Mouse (Mus musculus) testis, adult 2 months (tissue): Measurements from ENCODE around the gene Wsb1. TPM values are rescaled to one million over a fixed set of nuclear protein-coding genes. Genes with fewer than 3 reads are reported as not detected.
A peak's percentile ranks its signal among the peaks of the same experiment; 100 is the strongest.

Experiments used
- H3K27ac ChIP-seq: fragments of 200-500 bp; 2 replicates; pipeline ENCODE4 v1.5.1; 2012; ENCODE audit warnings: low read depth, low read length; ENCODE audit not compliant: control insufficient read depth, insufficient read depth
- H3K27me3 ChIP-seq: fragments of 200-500 bp; 2 replicates; pipeline ENCODE4 v1.6.1; 2012; ENCODE audit warnings: mild to moderate bottlenecking, low read length, moderate library complexity; ENCODE audit not compliant: control insufficient read depth, insufficient read depth
- H3K36me3 ChIP-seq: fragments of 200-500 bp; 2 replicates; pipeline ENCODE4 v1.6.1; 2012; ENCODE audit warnings: mild to moderate bottlenecking, low read length; ENCODE audit not compliant: control insufficient read depth, insufficient read depth
- H3K4me1 ChIP-seq: fragments of 200-500 bp; 2 replicates; pipeline ENCODE4 v1.6.1; 2012; ENCODE audit warnings: low read length; ENCODE audit not compliant: control insufficient read depth, insufficient read depth
- H3K4me3 ChIP-seq: fragments of 200-500 bp; 2 replicates; pipeline ENCODE4 v1.5.1; 2012; ENCODE audit warnings: low read depth, mild to moderate bottlenecking, low read length, moderate library complexity, mixed read lengths; ENCODE audit not compliant: control insufficient read depth
- CTCF ChIP-seq: fragments of 200-500 bp; IDR thresholded peaks from 2 replicates; pipeline ENCODE4 v1.5.1; 2012; ENCODE audit warnings: low read depth, mild to moderate bottlenecking, inconsistent platforms, low read length, moderate library complexity; ENCODE audit not compliant: control insufficient read depth, insufficient read depth, insufficient replicate concordance
- POLR2A ChIP-seq: fragments of 200-500 bp; IDR thresholded peaks from 2 replicates; pipeline ENCODE4 v1.6.1; 2012; ENCODE audit warnings: low read depth, mild to moderate bottlenecking, inconsistent platforms, low read length, moderate library complexity; ENCODE audit not compliant: control insufficient read depth
- polyA plus RNA-seq: library from polyadenylated mRNA; depleted of rRNA; stranded (reverse); fragments of >200 nt; gene quantifications from 2 replicates; pipeline ENCODE4 v1.2.3, GENCODE M21; 2012

Gene Wsb1
- polyA plus RNA-seq, 1 experiment = 14.2 TPM

DNA sequence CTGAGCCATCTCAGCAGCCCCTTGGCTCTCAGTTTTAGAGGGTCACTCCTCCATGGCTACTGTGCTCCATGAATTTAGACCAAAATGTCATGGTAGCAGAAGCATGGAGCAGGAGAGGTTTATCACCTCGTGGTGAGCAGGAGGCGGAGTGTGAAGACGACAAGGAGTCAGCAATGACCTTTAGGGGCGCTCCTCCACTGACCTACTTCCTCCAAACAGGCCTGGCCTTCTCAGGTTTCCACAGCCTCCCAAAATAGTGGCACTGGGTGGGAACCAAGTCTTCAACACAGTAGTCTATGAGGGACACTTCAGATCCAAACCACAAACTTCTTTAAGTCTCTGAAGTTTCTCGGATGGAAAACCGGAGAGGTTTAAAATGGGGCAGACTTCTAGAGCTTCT, 4.3 kb upstream of the Wsb1 start:
- Histone ChIP-seq H3K4me1 (no peaks in the 10 kb centered on the region; the same call in 1 of the 2 replicates), H3K4me3 (no peak overlapping the region), H3K27ac (no peak overlapping the region), H3K36me3 (no peaks in the 10 kb centered on the region), H3K27me3 (no peaks in the 10 kb centered on the region)
- TF ChIP-seq CTCF (no peak), POLR2A (no peak)

- H3K27ac ChIP-seq = peak overlapping the region; percentile 89
- peaks cover 3% of the 10 kb centered on the region for H3K4me1 ChIP-seq
- no peak for TF ChIP-seq POLR2A
- no peak for TF ChIP-seq CTCF
- H3K4me3 ChIP-seq = peak overlapping the region; percentile 98
- H3K27me3 ChIP-seq = no peaks in the 10 kb centered on the region
- H3K36me3 ChIP-seq = no peaks in the 10 kb centered on the region; the same call in 1 of the 2 replicates
These were observed 705 bp downstream of the Wsb1 start for GRCm38 (mm10) chr11:79253542-79254390.

GRCm38 (mm10) chr11:79252881-79253541, 1.5 kb downstream of the Wsb1 start:
- H3K4me1 ChIP-seq = peaks cover 3% of the 10 kb centered on the region
- peak overlapping the region; percentile 98 for H3K4me3 ChIP-seq
- TF ChIP-seq CTCF (no peak), POLR2A (no peak)
- no peaks in the 10 kb centered on the region; the same call in 1 of the 2 replicates for H3K36me3 ChIP-seq
- peak overlapping the region; percentile 23; the same call in 1 of the 2 replicates for H3K27ac ChIP-seq
- H3K27me3 ChIP-seq = no peaks in the 10 kb centered on the region

DNA sequence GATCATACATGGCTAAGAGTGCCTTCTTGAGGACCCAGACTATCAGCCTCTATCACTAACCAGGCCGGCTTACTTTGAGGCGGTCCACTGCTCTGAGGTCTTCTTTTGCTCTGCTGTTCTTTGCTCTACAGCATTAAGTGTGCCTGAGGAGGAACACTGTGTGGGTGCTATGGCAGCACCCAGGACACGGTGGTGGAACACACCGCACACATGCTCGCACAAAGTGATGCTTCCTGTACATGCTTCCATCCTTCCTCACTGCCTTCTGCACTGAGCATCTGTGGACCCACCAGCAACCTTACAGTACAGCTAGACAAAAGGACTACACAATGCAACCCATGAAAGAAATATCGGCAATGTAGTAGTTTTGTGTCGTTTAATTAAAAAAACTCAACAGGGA, 15.4 kb downstream of the Wsb1 start:
- Histone ChIP-seq H3K4me3 (no peak overlapping the region), H3K36me3 (peaks cover 4% of the 10 kb centered on the region), H3K27ac (no peak overlapping the region), H3K4me1 (no peaks in the 10 kb centered on the region), H3K27me3 (no peaks in the 10 kb centered on the region)
- TF ChIP-seq CTCF (no peak), POLR2A (no peak)

DNA sequence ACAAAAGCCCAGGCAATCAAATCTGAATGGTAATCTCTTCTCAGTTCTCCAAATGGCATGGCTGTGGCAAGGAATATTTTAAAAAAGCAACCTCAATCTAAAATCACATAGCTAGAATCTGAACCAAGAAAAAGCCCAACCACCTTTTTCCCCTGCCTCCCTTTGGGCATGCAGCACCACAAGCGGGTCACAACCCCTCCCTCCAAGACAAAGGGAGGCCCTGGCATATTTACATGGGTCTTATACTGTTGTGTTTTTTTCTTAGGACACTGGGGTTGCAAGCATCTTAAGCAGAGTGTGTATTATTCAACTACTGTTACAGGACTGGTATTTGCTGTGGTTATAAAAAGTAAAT, 16.1 kb downstream of the Wsb1 start:
- Histone ChIP-seq H3K27ac (peak overlapping the region; percentile 67; the same call in 1 of the 2 replicates), H3K4me1 (no peaks in the 10 kb centered on the region), H3K27me3 (no peaks in the 10 kb centered on the region), H3K4me3 (no peak overlapping the region), H3K36me3 (peaks cover 4% of the 10 kb centered on the region)
- TF ChIP-seq POLR2A (no peak), CTCF (no peak)

DNA sequence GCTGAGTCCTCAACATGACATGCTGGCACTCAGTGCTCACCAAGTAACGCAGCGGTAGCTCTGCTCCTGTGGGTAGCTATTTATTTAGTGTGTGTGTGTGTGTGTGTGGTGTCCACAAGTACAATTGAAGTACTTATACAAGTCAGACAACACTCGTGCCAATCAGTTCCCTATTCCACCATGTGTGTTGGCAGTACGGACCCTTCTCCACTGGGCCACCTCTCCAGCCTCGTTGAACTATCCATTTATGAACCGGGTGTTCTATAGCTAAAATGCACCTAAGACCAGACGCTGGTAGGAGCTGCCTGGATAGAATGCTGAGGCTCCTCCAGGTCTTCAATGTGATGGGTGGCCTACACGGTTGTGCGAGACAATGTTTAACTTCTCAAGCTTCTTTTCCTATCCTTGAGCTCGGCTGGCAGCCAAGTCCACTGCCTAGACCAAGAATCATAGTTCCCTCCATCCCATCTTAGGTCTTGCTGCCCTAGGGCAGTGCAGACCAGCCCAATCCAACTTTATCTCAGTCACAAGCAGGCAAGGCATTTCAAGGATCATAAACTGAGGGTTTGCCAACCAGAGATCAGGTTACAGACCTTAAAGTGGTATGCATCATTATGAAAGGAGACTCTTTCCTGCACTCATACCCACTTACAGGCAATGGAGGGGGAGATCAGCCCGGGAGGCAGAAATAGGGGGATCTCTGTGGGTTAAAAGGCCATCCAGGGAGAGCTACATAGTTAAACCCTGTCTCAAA, 16.6 kb downstream of the Wsb1 start:
- Histone ChIP-seq H3K27ac (peak overlapping the region; percentile 67; the same call in 1 of the 2 replicates), H3K36me3 (peaks cover 4% of the 10 kb centered on the region), H3K4me3 (no peak overlapping the region), H3K27me3 (no peaks in the 10 kb centered on the region), H3K4me1 (no peaks in the 10 kb centered on the region)
- TF ChIP-seq POLR2A = no peak
- TF ChIP-seq CTCF = no peak

DNA sequence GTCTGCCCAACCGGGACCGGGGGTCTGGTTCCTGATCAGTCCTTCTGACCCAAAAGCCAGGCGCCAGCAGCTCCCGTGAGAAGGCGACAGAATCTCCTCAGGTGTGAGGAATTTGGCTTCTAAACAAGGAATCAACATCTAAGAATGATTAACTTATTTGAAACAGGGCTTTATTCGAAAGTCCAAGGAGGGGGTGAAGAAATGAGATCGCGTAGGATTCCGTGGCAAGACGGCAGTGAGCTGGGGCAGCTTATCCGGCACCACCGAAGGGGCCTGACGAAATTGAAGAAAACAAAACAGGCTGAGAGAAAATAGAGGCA, 24.3 kb downstream of the Wsb1 start:
- H3K27ac ChIP-seq = no peak overlapping the region
- TF ChIP-seq POLR2A (no peak), CTCF (no peak)

More for the DNA sequence above, 24.3 kb downstream of the Wsb1 start:
- Histone ChIP-seq H3K4me1 (no peaks in the 10 kb centered on the region; the same call in 1 of the 2 replicates), H3K36me3 (no peaks in the 10 kb centered on the region), H3K4me3 (no peak overlapping the region), H3K27me3 (no peaks in the 10 kb centered on the region)
